Mouse (Mus musculus) gastrocnemius, postnatal 10 days (tissue): ENCODE data around the gene Kcnj3. TPM values are rescaled to one million over a fixed set of nuclear protein-coding genes. Genes with fewer than 3 reads are reported as not detected.
"Not testable (repeated sequence)": the region's sequence is repeated elsewhere in the genome, so short reads cannot be mapped to it uniquely, and the experiment has no call there.

Experiments used
- DNase-seq: peaks from one replicate; pipeline ENCODE4 v3.0.0; 2021; ENCODE audit warnings: mixed read lengths
- long read RNA-seq, 2 experiments: library from polyadenylated mRNA; stranded (forward); transcript quantifications; one replicate each; pipeline ENCODE4 v2.0.0; 2021
- total RNA-seq, 2 experiments: library from RNA; stranded (reverse); gene quantifications; 2 replicates each; pipeline ENCODE4 v1.2.3; 2021

The Kcnj3 gene
- 1 to 10 TPM; 1.0 to 1.4 TPM for total RNA-seq
- long read RNA-seq, experiment 1, result 0 reads
- long read RNA-seq, experiment 2, partial matches to known transcripts, result 0 of 1 reads
- long read RNA-seq, experiment 2, other reads (novel, unspliced or antisense), result 0 of 1 reads

DNA sequence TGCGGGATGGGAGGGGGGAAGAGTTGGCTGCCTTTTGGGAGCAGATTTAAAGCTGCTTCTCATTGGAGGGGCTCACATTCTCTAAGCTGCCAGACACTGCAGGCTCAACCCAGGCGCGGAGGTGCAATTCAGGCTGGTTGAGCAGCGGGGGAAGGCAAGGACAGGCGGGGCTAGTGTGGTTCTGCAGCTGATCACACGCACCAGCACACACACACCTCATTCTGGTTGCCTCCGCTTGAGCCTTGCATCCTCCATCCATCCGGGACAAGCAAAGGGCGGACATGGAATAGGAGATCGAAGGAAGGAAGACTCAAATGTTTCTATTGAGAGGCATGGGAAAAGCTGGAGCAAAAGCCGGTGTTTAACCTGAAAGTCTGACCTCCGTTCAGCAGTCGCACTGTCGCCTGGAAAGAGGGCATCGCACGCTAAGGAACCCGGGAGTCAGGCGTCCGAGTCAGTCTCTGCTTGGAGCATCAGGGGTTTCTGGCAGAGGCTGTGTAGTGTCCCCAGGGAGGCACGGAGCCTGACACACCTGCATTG is at the start of gene Kcnj3:
Kcnj3 (plus strand) TSS at position 250 of the 540 bp plus-strand sequence.
- peak; percentile 4 for DNase-seq

DNA sequence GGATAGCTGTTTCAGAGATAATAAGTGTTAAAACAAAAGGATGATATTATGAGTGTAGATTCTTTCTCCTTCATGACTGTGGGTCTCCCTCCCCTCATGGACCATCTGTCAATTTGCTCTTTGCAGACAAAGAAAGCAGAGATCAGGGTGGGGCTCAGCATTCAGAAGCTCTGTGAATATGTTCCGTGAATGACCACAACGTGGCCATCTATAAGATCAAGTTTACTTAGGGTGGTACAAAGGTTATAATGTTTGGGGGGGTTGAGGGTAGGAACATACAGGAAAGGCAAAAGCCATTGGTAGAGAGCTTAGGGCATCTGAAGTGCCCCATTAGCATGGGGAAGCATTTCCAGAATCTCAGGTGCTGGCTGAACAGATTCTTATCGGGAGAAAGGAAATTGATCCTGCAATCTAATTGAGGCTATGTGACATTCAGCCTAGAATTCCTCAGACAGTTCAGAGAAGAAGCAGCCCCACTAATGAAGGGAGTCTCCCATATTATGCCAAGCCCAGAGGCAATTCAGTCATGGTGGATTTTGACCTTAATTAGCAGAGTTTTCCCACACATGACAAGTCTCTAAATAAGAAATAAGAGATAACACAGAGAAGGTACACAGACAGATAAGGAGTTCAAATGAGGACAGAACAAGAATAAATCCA is 45.3 kb upstream of the Kcnj3 start:
- DNase-seq, result no peak

DNA sequence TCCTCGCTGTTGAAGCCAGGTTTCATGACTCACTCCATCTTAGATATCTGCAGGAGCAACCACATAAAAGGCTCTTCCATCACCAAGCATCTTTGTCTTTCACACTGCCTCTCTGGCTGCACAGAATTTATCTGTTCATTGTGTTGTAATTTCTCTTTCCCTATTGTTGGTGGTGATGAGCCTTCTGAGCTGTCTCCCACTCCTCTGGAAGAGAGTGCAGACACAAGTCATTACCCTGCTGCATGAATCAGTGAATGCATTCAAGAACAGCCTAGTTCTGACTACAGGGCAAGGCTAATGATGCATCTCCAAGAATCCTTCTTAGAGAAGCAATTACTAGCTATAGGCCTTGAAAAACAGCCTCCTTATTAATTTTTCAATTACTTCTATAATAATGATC is 30.5 kb upstream of the Kcnj3 start:
- no peak for DNase-seq

GRCm38 (mm10) chr2:55427633-55428032 is 8.1 kb upstream of the Kcnj3 start:
- no peak for DNase-seq

DNA sequence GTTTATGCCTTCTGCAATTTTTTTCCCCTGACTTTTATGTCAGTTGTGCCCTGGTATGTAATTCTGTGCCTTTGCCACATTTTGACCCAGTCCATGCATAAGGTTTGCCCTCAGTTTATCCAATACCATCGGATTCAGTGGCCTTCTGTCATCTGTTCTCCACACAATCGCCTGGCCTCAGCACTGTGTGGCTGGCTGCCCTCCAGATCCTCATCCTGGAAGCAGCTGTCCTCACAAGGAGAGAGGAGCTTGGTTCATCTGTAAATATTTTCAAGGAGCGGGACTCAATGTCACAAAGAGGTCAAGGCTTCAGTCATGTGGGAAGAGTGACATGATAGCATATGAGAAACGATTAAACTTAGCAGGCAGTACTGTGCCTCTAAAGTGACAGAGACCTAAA is 3.7 kb upstream of the Kcnj3 start:
- peak; percentile 9 for DNase-seq

DNA sequence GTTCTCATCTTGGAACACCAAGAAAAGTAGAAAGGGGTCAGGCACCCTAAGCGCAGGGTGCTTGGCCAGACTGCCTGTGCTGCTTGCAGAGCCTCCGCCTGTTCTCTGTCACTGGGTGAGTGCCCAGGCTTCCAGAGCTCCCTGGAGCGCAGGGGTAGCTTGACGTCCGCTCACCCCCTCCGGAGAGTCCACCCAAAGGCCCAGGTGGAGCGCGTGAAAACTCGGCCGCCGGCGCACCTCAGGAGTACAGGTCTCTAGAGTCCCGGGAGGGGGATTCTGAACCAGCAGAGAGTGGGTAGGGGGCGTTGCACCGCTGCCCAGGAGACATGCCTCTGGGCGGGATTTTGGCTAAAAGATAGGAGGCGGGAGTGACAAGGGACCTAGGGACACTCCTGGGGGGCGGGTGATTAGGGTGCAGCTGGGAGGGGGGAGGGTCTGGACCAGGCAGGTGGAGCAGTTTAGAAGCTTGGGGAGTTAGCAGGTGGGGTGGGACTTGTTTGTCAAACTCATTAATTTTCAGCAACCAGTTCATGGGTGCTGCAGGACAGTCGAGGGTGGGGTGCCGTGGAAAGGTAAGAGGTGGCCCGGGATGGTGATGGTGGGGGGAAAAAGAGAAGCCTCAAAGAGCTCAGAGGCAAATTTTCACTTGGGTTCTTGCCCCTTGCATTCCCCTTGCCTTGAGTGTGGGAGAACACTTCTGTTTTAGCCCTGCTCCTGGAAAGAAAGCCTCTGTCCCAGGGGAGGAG is 664 bp downstream of the Kcnj3 start:
- DNase-seq, result peak; percentile 8

GRCm38 (mm10) chr2:55437007-55437949 is 1.5 kb downstream of the Kcnj3 start:
- DNase-seq, result no peak

DNA sequence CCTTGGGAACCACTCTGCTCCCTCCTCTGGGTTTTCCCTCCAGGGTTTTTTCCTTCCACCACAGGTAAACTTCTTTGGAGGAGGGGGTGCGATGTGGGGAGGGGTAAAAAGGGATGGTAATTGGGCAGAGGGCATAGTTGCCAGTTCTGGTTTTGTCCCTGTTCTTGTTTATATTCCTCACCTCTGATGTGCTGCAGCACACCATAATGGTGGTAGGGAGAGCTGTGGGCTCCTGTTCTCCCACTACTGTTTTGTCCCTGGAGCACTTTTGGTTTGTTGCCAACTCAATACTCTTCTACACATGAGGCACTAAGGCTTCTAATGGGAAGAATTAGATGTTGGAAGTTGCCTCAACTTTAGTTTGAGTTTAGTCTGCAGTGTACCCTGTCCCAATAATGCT is 2.2 kb downstream of the Kcnj3 start:
- DNase-seq, result no peak

GRCm38 (mm10) chr2:55439211-55439610 is 3.4 kb downstream of the Kcnj3 start:
- DNase-seq, result no peak

DNA sequence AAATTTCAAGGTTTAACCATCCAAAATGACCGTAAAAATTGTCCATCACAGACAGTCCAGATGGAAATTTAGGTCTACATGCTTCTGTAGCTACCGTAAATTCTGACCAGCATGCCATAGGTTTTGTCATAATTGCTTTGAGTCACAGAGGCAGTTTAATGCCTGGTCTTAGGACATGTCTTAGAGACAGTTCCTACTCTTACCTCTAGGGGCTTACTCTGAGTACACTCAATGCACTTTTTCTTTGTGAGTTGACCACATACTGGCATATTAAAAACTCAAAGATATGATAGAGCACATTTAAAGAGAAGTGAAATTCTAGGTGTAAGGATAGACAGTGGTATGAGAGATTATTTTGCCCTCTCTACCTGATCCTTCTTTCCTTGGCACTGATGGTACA is 6.2 kb downstream of the Kcnj3 start:
- DNase-seq, result no peak

DNA sequence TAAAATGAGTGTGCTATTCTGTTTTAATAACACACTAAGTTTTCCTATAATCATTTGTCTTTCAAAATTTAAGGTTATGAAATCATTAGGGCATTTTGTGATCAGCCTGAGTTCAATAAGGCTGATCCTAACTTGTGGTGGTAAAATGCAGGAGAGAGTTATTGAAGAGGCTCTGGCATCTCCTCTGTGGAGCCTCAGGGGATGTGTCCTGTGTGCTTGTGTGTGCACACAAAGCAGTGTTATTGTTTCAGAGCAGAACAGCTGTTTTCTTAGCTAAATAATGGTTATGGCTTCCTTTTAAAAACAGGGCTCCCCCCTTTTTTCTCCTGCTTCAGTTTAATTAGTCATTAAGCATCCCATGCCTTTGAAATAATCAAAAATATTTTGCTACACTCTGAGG is 11.5 kb downstream of the Kcnj3 start:
- DNase-seq, result no peak

DNA sequence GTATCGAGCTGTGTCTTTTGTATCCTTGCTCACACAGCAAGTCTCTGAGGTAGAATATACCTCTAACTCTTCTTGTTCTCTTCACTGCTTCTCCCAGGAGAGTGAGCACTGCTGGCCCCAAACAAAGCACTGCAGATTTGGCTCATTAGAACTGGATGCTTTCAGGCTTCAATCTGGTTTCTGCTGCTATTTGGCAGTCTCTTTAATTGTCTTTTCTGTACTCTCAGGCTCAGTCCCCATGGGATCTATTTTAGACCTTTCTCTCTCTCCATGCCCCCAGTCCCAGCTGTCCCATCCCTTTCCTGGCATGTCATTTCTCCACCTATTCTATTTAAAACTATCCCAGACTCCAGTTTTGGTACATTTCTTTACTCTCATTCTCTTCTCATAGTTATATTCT is 15.0 kb downstream of the Kcnj3 start:
- no peak for DNase-seq

DNA sequence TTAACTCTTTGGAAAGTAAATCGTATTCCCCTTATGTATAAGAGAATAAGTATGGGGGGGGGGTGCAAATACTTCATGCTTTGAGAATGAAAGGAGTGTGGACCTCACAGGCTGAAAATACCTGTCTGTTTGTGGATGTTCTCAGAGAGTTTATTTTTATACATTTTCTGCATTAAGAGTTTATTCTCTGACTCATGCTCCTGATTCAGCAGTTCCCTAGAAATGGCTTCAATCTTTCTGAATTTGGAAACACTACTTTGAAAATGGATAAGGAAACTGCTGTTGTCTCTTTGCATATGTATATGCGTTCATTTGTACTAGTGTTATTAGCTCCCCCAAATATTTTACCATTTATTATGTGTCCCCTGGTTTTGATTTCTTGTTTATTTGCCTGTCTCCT is 23.4 kb downstream of the Kcnj3 start:
- DNase-seq, result no peak

DNA sequence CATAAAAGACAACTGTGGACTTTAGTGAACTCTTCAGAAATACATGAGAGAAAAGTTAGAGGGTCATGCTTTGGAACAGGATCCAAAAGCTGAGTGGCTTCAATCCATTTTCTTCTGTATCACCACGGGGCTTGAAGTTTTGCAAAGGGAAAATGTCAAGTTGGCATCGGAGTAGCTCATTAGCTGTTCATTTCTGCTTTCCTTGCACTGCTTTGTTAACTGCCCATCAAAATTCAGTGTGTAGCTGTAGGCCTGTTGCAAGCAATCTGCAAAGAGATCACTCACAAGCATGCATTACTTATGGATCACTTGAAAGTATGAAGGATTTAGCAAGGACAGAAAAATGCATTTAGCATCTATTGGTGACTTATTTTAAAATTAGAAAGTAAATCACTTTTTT is 33.4 kb downstream of the Kcnj3 start:
- DNase-seq, result no peak

DNA sequence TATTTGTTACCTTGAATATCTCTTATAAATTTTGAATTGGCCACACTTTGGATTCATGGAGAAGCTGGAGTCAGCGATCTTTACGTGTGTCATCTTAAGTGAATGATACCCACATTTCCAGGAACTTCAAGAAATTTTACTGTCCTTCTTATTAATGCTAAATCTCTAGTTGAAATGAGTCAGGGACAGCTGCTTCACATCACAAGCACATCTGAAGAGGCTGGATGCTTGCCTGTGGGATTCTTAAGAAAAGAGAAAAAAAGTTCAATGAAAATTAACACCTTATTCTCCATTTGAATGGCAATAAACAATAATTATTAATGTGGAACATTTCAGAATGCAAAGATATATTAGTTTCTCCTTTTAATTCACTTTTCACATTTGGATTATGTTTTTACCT is 34.2 kb downstream of the Kcnj3 start:
- no peak for DNase-seq

DNA sequence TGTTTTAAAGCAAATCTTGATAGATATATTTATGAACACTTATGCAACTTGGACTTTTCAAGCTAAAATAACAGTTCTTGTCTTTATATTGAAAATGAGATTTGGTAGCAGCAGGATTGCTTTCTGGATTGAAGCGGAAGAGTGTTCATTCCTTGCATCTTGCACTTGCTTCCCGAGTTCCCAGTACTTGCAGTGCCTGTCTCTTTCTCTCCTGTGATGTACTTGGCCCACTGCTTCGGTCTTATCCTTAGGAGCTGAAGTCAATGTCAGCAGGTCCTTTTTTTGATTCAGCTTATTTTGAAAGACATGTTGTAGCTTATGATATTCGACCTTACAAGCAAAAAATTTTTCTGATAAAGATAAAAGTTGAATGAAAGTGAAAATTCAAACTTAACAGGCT is 43.7 kb downstream of the Kcnj3 start:
- no peak for DNase-seq

DNA sequence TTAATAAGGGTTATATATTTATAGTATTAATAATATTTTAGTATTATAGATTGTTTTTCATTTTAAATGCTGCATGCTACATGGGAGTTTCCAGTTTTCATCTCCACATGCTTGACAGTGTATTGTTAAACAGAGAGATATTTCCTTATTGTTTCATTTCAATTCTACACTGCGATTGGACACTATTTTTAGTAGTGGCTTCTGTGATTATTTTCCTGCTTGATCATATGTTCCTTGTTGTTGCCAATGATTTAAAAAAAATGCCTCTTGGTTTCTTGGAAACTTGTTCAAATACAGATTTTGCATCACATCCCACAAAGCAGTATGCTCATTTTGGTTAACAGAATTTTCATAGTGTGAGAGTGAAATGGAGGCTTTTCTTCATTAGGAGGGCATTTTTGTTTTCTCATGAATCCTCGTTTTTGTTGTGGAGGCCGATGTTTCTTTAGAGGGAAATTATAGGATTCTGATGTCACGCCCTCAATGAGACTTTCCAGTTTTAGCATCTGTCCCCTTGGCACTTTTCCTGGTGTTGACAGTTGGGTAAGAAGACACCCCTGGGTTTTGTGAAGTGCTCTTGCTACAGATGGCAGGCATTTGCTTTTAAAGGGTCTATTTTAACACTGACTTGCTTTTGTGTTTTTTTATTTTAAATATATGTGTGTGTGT is 44.3 kb downstream of the Kcnj3 start:
- no peak for DNase-seq

- no peak for DNase-seq
Measured at GRCm38 (mm10) chr2:55480602-55480965, 44.8 kb downstream of the Kcnj3 start.

GRCm38 (mm10) chr2:55485500-55486129 is 49.8 kb downstream of the Kcnj3 start:
- DNase-seq, result not testable (repeated sequence)

DNA sequence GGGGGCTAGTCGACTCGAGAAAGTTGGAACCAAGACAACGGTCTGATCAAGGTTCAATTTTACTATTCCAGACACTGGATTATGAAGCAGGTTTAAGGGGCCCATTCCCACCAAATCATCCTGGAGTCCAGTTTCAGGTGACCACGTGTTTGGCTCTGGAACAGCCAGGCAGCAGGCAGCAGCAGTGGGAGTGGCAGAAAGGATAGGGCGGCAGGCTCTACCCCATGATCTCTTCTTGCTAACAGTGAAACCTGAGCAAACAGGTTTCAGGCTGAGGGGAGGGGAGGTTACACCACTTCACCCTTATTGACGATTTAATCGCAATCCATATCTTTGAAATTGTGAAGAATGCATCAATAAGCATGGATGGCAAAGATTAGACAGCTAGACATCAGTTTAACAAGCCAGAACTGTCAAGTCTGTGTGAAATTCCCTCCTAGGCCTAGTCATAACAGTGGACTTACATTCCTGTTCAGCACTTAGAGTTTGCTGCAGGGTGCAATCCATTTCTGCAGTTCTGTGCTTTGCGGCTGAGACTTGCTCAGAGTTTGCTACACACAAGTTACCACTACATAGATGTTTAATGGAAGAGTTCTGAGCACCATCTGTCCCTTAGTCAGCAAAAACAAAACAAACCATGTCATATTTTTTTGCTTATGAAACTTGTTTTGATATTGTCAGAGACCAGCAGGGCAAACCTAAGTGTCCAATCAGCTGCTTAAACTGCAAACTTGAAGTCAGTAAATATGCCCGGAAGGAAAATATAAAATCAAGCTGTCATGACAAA is 67.8 kb downstream of the Kcnj3 start:
- DNase-seq, result no peak

GRCm38 (mm10) chr2:55505712-55506111 is 69.9 kb downstream of the Kcnj3 start:
- no peak for DNase-seq
